Mouse (Mus musculus) layer of hippocampus, adult 2 months (tissue): ENCODE results near the gene Mphosph10. TPM values are rescaled to one million over a fixed set of nuclear protein-coding genes. Genes with fewer than 3 reads are reported as not detected.
A peak's percentile ranks its signal among the peaks of the same experiment; 100 is the strongest.

Experiments
- DNase-seq, 2 experiments: peaks; one replicate each; pipeline ENCODE4 v3.0.0; 2022; ENCODE audit warnings: low spot score in 2 of 2
- H3K27ac ChIP-seq: fragments of 200-600 bp; 2 replicates; pipeline ENCODE4 v1.8.1; 2022
- H3K4me3 ChIP-seq: fragments of 200-600 bp; 2 replicates; pipeline ENCODE4 v1.8.1; 2022; ENCODE audit warnings: mild to moderate bottlenecking
- CTCF ChIP-seq: fragments of 200-600 bp; conservative IDR thresholded peaks from 2 replicates; pipeline ENCODE4 v1.8.1; 2022; ENCODE audit warnings: antibody characterized with exemption, mild to moderate bottlenecking, moderate library complexity
- total RNA-seq, 2 experiments: library from RNA; stranded (reverse); gene quantifications; 2 replicates each; pipeline ENCODE4 v1.2.3; 2021

Mphosph10 gene
- total RNA-seq, 2 experiments from 2014 or later, result 22.9 to 26.1 TPM

DNA sequence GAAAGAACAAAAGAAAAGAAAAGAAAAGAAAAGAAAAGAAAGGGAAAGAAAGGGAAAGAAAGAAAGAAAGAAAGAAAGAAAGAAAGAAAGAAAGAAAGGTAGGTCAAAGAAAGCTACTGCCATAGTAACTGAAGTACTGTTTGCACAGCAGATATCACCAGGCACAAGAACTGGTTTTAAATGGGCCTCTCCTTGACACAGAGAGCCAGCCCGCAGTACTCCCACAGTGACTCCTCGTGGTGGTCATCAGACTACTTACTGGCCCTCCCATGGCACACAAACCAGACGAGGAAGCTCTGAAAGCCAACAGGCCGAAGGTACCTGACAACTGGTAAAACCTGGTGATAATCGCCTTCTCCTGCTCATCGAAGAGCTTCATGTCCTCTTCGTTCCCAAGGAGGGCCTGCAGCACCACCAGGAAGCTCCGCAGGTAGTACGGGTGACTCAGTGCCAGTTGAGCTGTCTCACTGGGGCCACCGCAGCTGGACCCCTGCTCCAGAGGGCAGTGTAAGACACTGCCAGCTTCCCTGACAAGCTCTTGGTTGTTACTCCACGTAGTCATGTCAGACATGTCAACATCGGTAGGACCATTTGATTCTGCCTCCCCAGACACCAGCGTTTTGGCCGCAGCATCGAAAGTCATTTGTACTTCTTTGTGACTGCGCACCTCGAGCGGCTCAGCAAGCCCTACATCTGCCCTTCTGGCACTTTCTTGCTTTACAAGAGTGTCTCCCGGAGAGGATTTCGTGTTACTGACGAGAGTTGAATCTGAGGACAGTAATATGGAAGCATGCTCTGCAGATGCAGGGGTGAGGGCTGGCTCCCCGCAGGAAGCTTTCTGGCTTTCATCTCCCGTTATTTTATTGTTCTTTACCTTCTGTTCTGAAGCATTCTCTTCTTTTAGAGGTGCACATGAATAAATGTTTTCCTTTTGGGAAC lies 19.9 kb downstream of the Mphosph10 start:
- no peak for TF ChIP-seq CTCF
- no peak for DNase-seq
- H3K4me3 ChIP-seq, result no peak overlapping the region
- H3K27ac ChIP-seq, result no peak overlapping the region

DNA sequence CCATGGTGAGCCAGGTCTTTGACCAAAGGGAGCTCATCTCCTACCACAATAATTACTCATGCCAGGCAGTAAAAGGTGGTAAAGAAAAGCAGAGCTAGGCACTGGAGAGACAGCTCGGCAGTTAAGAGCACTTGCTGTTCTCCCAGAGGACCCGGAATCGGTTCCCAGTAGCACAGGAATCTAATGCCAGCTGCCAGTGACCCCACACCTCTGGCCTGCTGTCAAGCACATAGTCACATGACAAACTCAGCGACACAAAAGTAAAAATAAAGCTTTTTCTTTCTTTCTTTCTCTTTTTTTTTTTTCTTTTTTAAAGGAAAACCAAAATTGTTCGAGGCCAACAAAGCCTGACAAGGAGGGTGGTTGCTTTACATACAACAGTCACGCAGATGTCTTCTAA lies 22.2 kb downstream of the Mphosph10 start:
- Histone ChIP-seq H3K27ac (no peak overlapping the region), H3K4me3 (no peak overlapping the region)
- no peak for DNase-seq
- no peak for TF ChIP-seq CTCF

DNA sequence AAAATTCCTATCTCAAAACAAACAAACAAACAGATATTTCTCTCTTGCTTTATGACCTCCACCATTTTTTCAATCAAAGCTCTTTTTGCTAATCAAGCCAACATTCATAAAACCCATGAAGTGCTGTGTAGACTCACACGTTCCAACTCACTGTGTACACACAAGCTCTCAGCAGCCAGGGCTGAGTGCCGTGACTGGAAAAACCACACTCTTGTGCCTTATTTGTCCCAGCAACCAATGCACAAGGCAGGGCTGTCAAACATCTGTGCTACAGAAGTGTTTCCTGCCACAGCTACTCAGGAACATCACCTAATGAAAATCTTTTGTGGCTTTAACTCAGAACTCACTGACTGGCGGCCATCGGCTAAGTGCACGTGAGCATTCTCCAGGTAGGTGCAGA lies 26.2 kb downstream of the Mphosph10 start:
- H3K4me3 ChIP-seq, result no peak overlapping the region
- no peak for DNase-seq
- no peak for TF ChIP-seq CTCF
- no peak overlapping the region for H3K27ac ChIP-seq

DNA sequence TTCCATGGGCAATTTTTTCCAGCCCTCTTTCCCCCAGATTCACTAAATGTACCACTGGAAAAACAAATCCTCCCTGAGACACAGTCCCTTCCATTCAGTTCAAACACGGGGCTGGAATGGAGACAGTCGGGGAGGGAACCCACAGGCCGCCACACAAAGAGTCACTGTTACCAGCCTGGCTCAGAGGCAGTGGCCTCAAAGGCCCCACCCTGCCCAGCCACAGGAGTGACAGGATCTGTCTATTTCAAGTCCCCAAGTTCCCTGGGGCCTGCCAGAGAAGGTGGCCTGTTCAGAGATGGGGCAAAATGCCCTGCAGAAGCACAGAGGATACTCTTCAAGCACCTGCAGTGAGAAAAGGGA lies 31.5 kb downstream of the Mphosph10 start:
- DNase-seq, result peak; percentile 42 to 69
- no peak overlapping the region for H3K4me3 ChIP-seq
- H3K27ac ChIP-seq, result peak overlapping the region; percentile 91
- TF ChIP-seq CTCF, result no peak

DNA sequence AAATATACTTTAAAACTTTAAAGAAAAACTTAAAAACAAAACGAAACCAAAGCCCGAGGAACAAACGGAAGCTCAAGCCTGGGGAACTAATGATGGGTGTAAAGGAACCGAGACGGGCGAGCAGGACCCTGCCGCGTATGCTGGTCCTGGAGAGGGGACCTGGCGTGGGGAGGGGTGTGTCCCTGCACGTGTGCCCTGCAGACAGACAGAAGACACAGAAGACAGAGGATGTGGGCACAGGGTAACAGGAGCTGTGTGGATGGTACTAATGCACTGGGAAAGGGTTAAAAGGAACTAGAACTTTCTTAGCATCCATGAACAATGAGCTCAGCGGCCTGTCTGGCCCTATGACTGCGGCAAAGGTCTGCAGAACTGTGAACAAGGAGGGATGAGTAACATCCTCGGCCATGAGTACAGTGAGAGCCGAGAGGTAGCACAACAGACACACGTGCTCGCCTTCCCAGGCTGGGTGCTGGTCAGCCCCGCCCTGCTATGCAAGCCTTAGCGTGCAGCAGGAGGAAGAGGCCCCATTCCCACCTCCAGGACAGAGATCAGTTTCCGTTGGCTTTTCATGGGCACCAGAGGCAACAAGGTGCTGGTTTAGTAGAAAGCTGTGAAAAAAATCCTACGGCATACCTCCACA lies 32.0 kb downstream of the Mphosph10 start:
- no peak for DNase-seq
- Histone ChIP-seq H3K4me3 (no peak overlapping the region; the same call in 1 of the 2 replicates), H3K27ac (peak overlapping the region; percentile 91)
- no peak for TF ChIP-seq CTCF

DNA sequence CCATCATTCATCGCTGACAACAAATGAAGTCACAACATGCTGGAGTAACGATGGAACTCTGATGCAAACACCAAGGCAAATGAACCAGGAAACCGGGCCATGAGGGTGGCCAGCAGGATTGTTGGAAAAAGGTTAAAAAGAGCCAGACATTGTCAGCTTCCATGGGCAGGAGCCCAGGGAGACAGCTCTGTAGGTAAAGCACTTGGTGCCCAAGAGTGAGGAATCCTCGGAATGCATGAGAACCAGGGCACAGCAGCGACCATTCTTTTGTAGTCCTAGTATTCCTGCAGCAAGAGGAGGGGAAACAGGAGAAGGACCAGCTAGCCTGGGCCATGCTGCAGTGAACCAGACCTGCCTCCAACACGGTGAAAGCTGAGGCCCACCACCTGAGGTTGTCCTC lies 33.4 kb downstream of the Mphosph10 start:
- peak overlapping the region; percentile 91; the same call in 1 of the 2 replicates for H3K27ac ChIP-seq
- no peak for DNase-seq
- TF ChIP-seq CTCF, result no peak
- H3K4me3 ChIP-seq, result no peak overlapping the region

DNA sequence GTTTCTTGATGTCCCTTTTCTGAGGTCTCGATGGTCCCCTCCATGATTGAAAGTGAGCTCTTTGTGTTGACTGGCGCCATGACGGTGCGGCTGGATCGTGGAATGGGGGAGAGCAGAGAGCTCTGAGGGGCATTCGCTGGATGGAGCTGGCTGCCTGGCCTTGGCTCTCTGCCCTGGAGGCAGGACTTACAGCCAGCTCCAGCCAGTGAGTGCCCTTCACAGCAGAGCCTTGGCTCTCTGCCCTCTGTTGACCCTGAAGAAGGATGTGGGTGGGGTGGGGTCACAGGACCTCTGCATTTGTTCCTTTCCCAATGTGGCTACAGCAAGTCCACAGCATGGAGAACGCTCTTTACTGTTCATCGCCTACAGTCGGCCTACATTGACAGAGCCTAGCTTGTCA lies 34.7 kb downstream of the Mphosph10 start:
- H3K27ac ChIP-seq, result peak overlapping the region; percentile 91
- H3K4me3 ChIP-seq, result peak overlapping the region; percentile 17; the same call in 1 of the 2 replicates
- peak; percentile 66 to 75 for DNase-seq
- no peak for TF ChIP-seq CTCF

DNA sequence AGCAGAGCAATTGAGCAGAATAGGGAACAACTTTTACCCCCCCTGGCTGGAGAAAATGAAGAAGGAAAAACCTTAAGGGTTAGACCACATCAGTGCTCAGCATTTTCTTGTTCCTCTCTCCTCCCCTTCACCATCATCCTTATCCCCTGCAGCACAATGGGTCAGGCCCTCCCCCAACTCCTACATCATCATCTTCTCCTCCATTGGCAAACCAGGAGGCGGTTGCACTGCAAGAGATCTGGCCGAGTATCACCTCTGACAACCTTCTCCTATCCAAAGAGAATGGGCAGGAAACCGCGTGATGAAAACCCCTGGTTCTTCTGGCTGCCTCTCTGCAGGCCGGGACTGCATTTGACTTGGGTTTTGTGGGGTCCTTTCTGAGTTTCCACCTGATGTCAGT lies 35.4 kb downstream of the Mphosph10 start:
- DNase-seq, result no peak

DNA sequence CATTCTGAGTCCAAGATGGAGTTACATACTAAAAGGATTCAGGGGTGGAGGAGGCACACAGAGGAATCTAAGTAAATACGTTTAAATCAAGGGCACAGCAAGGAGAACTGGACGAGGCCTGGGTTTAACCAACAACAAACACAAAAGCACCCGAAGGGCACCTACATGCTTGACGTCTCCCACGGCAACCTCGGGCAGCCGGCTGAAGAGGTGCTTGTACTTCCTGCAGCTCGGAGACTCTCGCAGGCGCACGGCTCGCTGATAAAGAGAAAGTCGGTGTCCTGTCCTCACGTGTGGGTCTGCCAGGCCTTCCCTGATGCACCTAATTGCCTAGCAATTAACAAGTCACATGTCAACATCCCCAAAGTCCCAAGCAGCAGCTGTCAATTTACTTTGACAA lies 37.9 kb downstream of the Mphosph10 start:
- no peak for TF ChIP-seq CTCF
- no peak for DNase-seq
- no peak overlapping the region for H3K27ac ChIP-seq
- H3K4me3 ChIP-seq, result no peak overlapping the region

More for the DNA sequence above, 35.4 kb downstream of the Mphosph10 start:
- TF ChIP-seq CTCF, result no peak
- Histone ChIP-seq H3K27ac (peak overlapping the region; percentile 91), H3K4me3 (peak overlapping the region; percentile 17; the same call in 1 of the 2 replicates)

DNA sequence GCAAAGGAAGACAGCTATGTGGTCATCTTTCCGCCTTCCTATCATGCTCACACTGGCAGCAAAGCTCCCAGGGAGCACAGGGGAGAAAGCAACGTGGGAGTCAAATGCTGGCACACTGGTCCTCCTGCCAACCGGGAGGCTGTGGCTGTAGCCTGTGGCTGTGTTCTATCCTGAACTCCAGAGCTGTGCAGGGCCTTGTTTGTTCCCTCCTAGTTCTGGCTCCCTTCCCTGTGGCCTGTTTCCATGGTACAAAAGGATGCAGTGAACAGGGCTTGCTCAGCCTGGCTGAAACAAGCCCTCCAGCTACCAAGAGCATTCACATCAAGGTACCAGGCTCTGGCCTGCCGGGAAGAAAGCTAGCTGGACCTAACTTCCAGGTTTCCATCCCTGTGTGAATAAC lies 41.0 kb downstream of the Mphosph10 start:
- no peak overlapping the region for H3K4me3 ChIP-seq
- peak; percentile 79 to 86 for DNase-seq
- TF ChIP-seq CTCF, result no peak
- H3K27ac ChIP-seq, result peak overlapping the region; percentile 93

DNA sequence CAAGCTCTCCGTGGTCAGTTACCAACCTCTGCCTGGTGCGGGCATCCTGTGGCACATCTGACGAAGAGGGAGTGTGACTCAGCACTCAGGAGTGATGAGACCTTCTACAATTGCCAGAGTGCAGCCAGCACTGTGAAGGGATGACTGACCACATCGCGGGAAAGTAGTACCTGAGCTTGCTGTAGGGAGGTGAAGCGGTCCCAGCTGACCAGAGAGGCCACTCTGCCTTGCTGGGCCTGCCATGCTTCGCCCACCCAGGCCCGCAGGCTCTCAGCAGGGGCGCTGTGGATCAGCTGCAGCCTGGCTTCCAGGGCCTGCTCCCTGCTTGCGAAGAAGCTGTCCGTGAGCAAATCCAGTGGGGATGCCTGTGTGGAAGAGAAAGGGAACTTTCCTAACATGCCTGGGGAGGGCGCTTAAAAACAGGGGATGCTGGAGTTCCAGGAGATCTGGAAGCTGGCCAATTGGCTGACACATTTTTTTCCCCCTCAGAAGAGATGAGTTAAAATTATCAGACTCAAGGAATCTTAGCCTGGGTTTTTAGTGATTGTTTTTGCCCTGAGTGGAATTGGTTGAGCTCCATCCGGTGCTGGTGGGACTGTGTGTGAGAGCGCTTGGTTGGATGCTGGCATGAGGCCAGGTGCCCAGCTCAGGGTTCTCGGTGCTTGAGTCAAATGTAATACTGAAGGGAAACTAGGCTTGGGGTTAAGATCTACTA lies 42.8 kb downstream of the Mphosph10 start:
- DNase-seq, result peak; percentile 54 to 57
- Histone ChIP-seq H3K27ac (peak overlapping the region; percentile 93), H3K4me3 (no peak overlapping the region)
- TF ChIP-seq CTCF, result peak; percentile 64

DNA sequence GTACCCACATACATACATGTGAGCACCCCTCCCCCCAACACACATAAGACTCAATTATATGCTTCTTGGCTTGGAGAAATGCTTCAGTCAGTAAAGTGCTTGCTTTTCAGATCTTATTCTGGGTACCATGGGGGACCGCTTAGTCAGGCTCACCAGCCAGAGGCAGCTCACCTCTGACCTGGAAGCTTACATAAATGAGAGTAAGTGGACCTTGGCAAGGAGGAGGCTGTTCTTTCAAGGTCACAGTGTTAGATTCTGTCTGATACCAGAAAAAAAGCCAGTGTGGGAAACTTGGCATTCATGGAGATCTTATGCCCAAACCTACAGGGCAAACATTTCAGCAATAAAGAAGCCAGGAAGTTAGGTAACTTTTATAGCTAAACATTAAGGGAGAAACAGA lies 44.3 kb downstream of the Mphosph10 start:
- H3K27ac ChIP-seq, result no peak overlapping the region
- DNase-seq, result no peak
- no peak for TF ChIP-seq CTCF

DNA sequence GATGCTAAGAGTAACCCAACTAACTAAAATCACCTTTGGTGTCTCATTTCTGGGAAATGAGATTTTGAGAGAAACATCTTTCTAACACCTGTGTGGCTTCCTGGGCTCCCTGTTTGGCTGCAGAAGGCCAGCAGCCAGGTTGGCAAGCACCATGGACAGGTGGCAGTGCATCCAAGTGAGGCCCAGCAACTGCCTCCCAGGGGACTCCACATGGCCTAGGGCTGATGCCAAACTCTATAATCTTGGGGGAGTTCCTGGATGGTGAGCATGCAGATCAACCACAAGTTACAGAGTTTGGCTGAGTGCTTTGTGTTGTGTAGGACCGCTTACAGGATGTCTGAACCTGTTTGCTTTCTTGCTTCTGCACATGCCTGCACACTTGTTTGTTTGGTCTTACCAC lies 59.4 kb downstream of the Mphosph10 start:
- no peak for TF ChIP-seq CTCF
- Histone ChIP-seq H3K27ac (no peak overlapping the region), H3K4me3 (no peak overlapping the region)
- no peak for DNase-seq

More for the DNA sequence above, 44.3 kb downstream of the Mphosph10 start:
- no peak overlapping the region for H3K4me3 ChIP-seq
